ENCODE assay signal across 9 mouse cellular contexts in the genomic region with DNA sequence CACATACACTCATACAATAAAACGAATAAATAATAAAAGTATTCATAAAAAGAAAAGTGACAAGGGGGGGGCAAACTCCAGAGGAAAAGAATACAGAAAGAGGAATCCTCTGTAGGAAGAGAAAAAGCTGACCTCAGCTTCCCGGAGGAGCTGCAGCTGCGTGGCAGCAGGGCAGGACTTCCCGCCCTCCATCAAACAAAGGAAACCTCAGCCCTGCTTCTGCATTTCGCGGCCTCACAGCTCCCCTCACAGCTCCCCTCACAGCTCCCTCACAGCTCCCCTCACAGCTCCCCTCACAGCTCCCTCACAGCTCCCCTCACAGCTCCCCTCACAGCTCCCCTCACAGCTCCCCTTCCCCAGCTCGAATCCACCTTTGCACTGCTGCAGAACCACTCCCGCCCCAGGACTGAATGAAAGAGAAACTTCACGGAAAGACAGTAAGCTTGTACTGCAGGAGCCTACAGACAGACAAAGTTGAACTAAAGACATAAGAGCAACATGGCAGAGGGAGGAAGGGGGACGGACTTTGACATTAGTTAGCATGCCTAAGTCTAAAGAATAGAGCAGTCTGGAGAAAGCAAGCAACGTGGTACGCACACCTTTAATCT. TPM values are rescaled to one million over a fixed set of nuclear protein-coding genes. Genes with fewer than 3 reads are reported as not detected.
A peak's percentile ranks its signal among the peaks of the same experiment; 100 is the strongest.
DNase-seq lines count a peak whose midpoint lies in the region; ATAC-seq and TF ChIP-seq lines count a peak whose summit lies in the region.
"Had no signal": no experiment of that assay in that cellular context is flagged by ENCODE, and none has a peak within 500 bp of the region (broad histone marks: within the 10 kb centered on the region; RNA-seq: fewer than 3 reads in every experiment).

No protein-coding gene starts in this region.

- peak overlapping the region; percentile 52 for H3K4me2 ChIP-seq in intestine, embryonic 16.5 days (ENCODE audit: low read depth, low read length)

- no peaks in the 10 kb centered on the region; a peak in 2 of 4 replicates for H3K27me3 ChIP-seq in MEL (ENCODE audit: control insufficient read depth in 1 of 2, insufficient read depth in 2 of 2, low read length in 2 of 2)
- no peaks in the 10 kb centered on the region for H3K27me3 ChIP-seq in intestine, embryonic 16.5 days (replicated peaks; ENCODE audit: control insufficient read depth, insufficient read depth, low read length)
- H3K27me3 ChIP-seq in thymus, adult 2 months (ENCODE audit: control insufficient read depth, insufficient read depth, low read length): no peaks in the 10 kb centered on the region

- H3K27ac ChIP-seq in MEL (ENCODE audit: control insufficient read depth, low read depth, low read length): no peak overlapping the region
- peak overlapping the region; percentile 39 for H3K27ac ChIP-seq in intestine, embryonic 16.5 days (ENCODE audit: low read length)
- peak overlapping the region; percentile 72 for H3K27ac ChIP-seq in thymus, adult 2 months (ENCODE audit: control insufficient read depth, insufficient read depth, low read length)

- peak overlapping the region; percentile 54 for H3K9ac ChIP-seq in MEL (ENCODE audit: control insufficient read depth, low read depth, low read length, poor library complexity, severe bottlenecking)
- H3K9ac ChIP-seq in intestine, embryonic 16.5 days (ENCODE audit: low read depth, low read length): peak overlapping the region; percentile 58

- no peak for TF ChIP-seq EP300 in MEL (IDR thresholded peaks at IDR 0.05; ENCODE audit: low read depth in 1 of 2, low read length in 2 of 2)

- TF ChIP-seq RAD21 in MEL (IDR thresholded peaks at IDR 0.05; ENCODE audit: low read depth, low read length): no peak

- H3K79me2 ChIP-seq in MEL (ENCODE audit: control insufficient read depth, insufficient read depth, low read length, poor library complexity): no peaks in the 10 kb centered on the region

- peak; percentile 14 to 56 for DNase-seq in heart, adult 18-20 months
- no peak for DNase-seq in heart, adult 8-10 months (ENCODE audit: low spot score)
- DNase-seq in MEL (ENCODE audit: low read depth, low spot score): peak; percentile 55
- peak; percentile 43 for DNase-seq in forelimb bud, embryonic 11.5 days (ENCODE audit: low read depth, low spot score)
- DNase-seq in thymus, adult 2 months: peak; percentile 76

- no peaks in the 10 kb centered on the region; a peak in 1 of 4 replicates for H3K36me3 ChIP-seq in MEL (ENCODE audit: control insufficient read depth in 1 of 2, insufficient read depth in 2 of 2, low read length in 2 of 2)
- H3K36me3 ChIP-seq in intestine, embryonic 16.5 days (ENCODE audit: control insufficient read depth, insufficient read depth, low read length): no peaks in the 10 kb centered on the region
- no peaks in the 10 kb centered on the region for H3K36me3 ChIP-seq in thymus, adult 2 months (ENCODE audit: control insufficient read depth, insufficient read depth, low read length)

- H3K9me3 ChIP-seq in MEL (replicated peaks; ENCODE audit: insufficient read depth, low read length): no peaks in the 10 kb centered on the region
- no peaks in the 10 kb centered on the region for H3K9me3 ChIP-seq in intestine, embryonic 16.5 days (ENCODE audit: control insufficient read depth, low read length)
- H3K9me3 ChIP-seq: G1E had no signal

- 15% methylated on average over 12 of the region's 12 CpGs for WGBS in intestine, embryonic 16.5 days
- WGBS in thymus, adult 2 months: 10% methylated on average over 12 of the region's 12 CpGs

- TF ChIP-seq CTCF in MEL (IDR thresholded peaks at IDR 0.05 in 2 of 3, conservative IDR thresholded peaks at IDR 0.05 in 1 of 3; ENCODE audit: control insufficient read depth in 1 of 3, insufficient read depth in 1 of 3, low read depth in 2 of 3, low read length in 3 of 3, poor library complexity in 1 of 3, severe bottlenecking in 1 of 3): no peak
- no peak for TF ChIP-seq CTCF in thymus, adult 2 months (IDR thresholded peaks at IDR 0.05; ENCODE audit: borderline replicate concordance, control insufficient read depth, extremely low read depth, insufficient read depth, low read length, poor library complexity)

- peak; percentile 76 for ATAC-seq in intestine, embryonic 16.5 days
- ATAC-seq in megakaryocyte progenitor cell, adult 5-6 weeks (replicated peaks; ENCODE audit: poor library complexity): peak; percentile 86
- ATAC-seq in erythroid progenitor cell, adult 5-6 weeks (replicated peaks; ENCODE audit: low FRiP score, poor library complexity, severe bottlenecking): no peak

- TF ChIP-seq POLR2A in MEL (IDR thresholded peaks at IDR 0.05; ENCODE audit: control insufficient read depth in 1 of 2, insufficient read depth in 1 of 2, low read depth in 1 of 2, low read length in 2 of 2, poor library complexity in 1 of 2): no peak
- TF ChIP-seq POLR2A in thymus, adult 2 months (IDR thresholded peaks at IDR 0.05; ENCODE audit: control insufficient read depth, extremely low read depth, insufficient read depth, low read length, poor library complexity): 0 out of 2 replicates have a peak, but pooled peaks have one; percentile 24

- peak overlapping the region; percentile 42 to 45 for H3K4me3 ChIP-seq in MEL (ENCODE audit: control insufficient read depth in 1 of 2, insufficient read depth in 1 of 2, low read depth in 2 of 2, low read length in 2 of 2)
- peak overlapping the region; percentile 17; the same call in 1 of the 2 replicates for H3K4me3 ChIP-seq in intestine, embryonic 16.5 days (ENCODE audit: low read length)
- peak overlapping the region; percentile 33 for H3K4me3 ChIP-seq in thymus, adult 2 months (ENCODE audit: control insufficient read depth, insufficient read depth, low read length)

- peaks cover 0 to 5% of the 10 kb centered on the region in 2 experiments; a peak in 1 of 4 replicates for H3K4me1 ChIP-seq in MEL (ENCODE audit: control insufficient read depth in 1 of 2, insufficient read depth in 2 of 2, low read length in 2 of 2)
- H3K4me1 ChIP-seq in intestine, embryonic 16.5 days (ENCODE audit: control insufficient read depth, insufficient read depth, low read length): peaks cover 10% of the 10 kb centered on the region
- peaks cover 9% of the 10 kb centered on the region for H3K4me1 ChIP-seq in thymus, adult 2 months (replicated peaks; ENCODE audit: control insufficient read depth, insufficient read depth, low read length)

TF ChIP-seq in MEL, 35 proteins besides CTCF, POLR2A, EP300 and RAD21:
- TF ChIP-seq SIN3A (IDR thresholded peaks at IDR 0.05; ENCODE audit: low read length): no peak
- TF ChIP-seq UBTF (IDR thresholded peaks at IDR 0.05; ENCODE audit: borderline replicate concordance, insufficient read depth, low read depth, low read length): no peak
- no peak for TF ChIP-seq TBP (IDR thresholded peaks at IDR 0.05; ENCODE audit: low read depth, low read length)
- no peak for TF ChIP-seq ZNF384 (IDR thresholded peaks at IDR 0.05; ENCODE audit: low read depth, low read length)
- no peak for TF ChIP-seq ETS1 (IDR thresholded peaks at IDR 0.05; ENCODE audit: low read depth, low read length)
- TF ChIP-seq POLR2AphosphoS2 (IDR thresholded peaks at IDR 0.05; ENCODE audit: low read length): no peak
- TF ChIP-seq USF1 (IDR thresholded peaks at IDR 0.05; ENCODE audit: low read depth, low read length): no peak
- TF ChIP-seq POLR2AphosphoS5 (IDR thresholded peaks at IDR 0.05; ENCODE audit: borderline replicate concordance, low read depth, low read length): no peak
- TF ChIP-seq MAZ (IDR thresholded peaks at IDR 0.05; ENCODE audit: low read depth, low read length): no peak
- TF ChIP-seq CHD2 (IDR thresholded peaks at IDR 0.05; ENCODE audit: low read length): no peak
- TF ChIP-seq NELFE (IDR thresholded peaks at IDR 0.05; ENCODE audit: low read depth, low read length): no peak

RNA-seq across cellular contexts. Expression of gene Npl, which starts 17.5 kb away (rescaled TPM):
- 1 to 10 TPM; 1.6 to 2.2 TPM for total RNA-seq in heart, adult 18-20 months (2021)
- 1 to 10 TPM; 1.3 to 1.8 (median 1.8) TPM for total RNA-seq in heart, adult 8-10 months (2022)
- total RNA-seq in MEL (2012; rRNA removed): not detected in 2 replicates
- polyA plus RNA-seq in MEL (2012; ENCODE audit: insufficient read depth in 1 of 2, insufficient read length in 2 of 2, low read depth in 1 of 2, low replicate concordance in 2 of 2, missing spikeins in 1 of 2): under 1 TPM in 1 of 2 experiments, not detected in 1; 0.08 TPM
- 174 and 289 TPM in 2 replicates for polyA plus RNA-seq in intestine, embryonic 16.5 days (2015; fragmentation: Nextera tagmentation; extraction: Ambion mirVana)
- 27.6 and 28.0 TPM in 2 replicates for total RNA-seq in megakaryocyte progenitor cell, adult 5-6 weeks (2015)
- 14.2 and 15.2 TPM in 2 replicates for total RNA-seq in megakaryocyte progenitor cell, adult 5-6 weeks (2017)
- 3.6 and 4.1 TPM in 2 replicates for polyA plus RNA-seq in thymus, adult 2 months (2012; rRNA removed)
- 4.7 and 5.9 TPM in 2 replicates for total RNA-seq in erythroid progenitor cell, adult 5-6 weeks (2015; ENCODE audit: low replicate concordance)
- 1.7 TPM in 1 of 2 replicates, not detected in the other for total RNA-seq in erythroid progenitor cell, adult 5-6 weeks (2017; ENCODE audit: low replicate concordance)

RNA-seq across cellular contexts. Expression of gene Dhx9, which starts 44.9 kb away (rescaled TPM):
- total RNA-seq in heart, adult 18-20 months (2021): 10 to 100 TPM; 41.4 to 46.0 TPM
- 10 to 100 TPM; 35.5 to 42.1 (median 38.2) TPM for total RNA-seq in heart, adult 8-10 months (2022)
- 82.0 and 94.1 TPM in 2 replicates for total RNA-seq in MEL (2012; rRNA removed)
- 100 to 1,000 TPM; 170 to 262 TPM for polyA plus RNA-seq in MEL (2012; ENCODE audit: insufficient read depth in 1 of 2, insufficient read length in 2 of 2, low read depth in 1 of 2, low replicate concordance in 2 of 2, missing spikeins in 1 of 2)
- 15.7 and 18.1 TPM in 2 replicates for polyA plus RNA-seq in intestine, embryonic 16.5 days (2015; fragmentation: Nextera tagmentation; extraction: Ambion mirVana)
- 177 and 201 TPM in 2 replicates for total RNA-seq in megakaryocyte progenitor cell, adult 5-6 weeks (2015)
- total RNA-seq in megakaryocyte progenitor cell, adult 5-6 weeks (2017): 114 and 158 TPM in 2 replicates
- 33.3 and 34.7 TPM in 2 replicates for polyA plus RNA-seq in thymus, adult 2 months (2012; rRNA removed)
- total RNA-seq in erythroid progenitor cell, adult 5-6 weeks (2015; ENCODE audit: low replicate concordance): 101 and 128 TPM in 2 replicates
- total RNA-seq in erythroid progenitor cell, adult 5-6 weeks (2017; ENCODE audit: low replicate concordance): 83.7 and 154 TPM in 2 replicates
